Mouse (Mus musculus) layer of hippocampus, postnatal 36 days (tissue): ENCODE measurements at regions not wholly inside any gene's neighbourhood (a gene's known extent, or its start where the extent isn't known, plus 50 kb on each side); places are given as distances from the start of the nearest gene placed in this dataset.
A peak's percentile ranks its signal among the peaks of the same experiment; 100 is the strongest.

ENCODE experiments used
- DNase-seq, 2 experiments: peaks; one replicate each; pipeline ENCODE4 v3.0.0; 2022

- no peak for DNase-seq
These were observed 119.8 kb upstream of the Cblb start for GRCm38 (mm10) chr16:51911109-51911765.

- DNase-seq: peak in 1 of 2 experiments; percentile 11
These were observed 115.7 kb upstream of the Cblb start for GRCm38 (mm10) chr16:51915034-51915928.

- no peak for DNase-seq
These were observed 115.1 kb upstream of the Cblb start for GRCm38 (mm10) chr16:51915929-51916308.

GRCm38 (mm10) chr16:51916337-51916736 is 114.7 kb upstream of the Cblb start:
- no peak for DNase-seq

GRCm38 (mm10) chr16:51916820-51917219 is 114.2 kb upstream of the Cblb start:
- no peak for DNase-seq

GRCm38 (mm10) chr16:51917540-51917939 is 113.5 kb upstream of the Cblb start:
- no peak for DNase-seq

- no peak for DNase-seq
These were observed 110.0 kb upstream of the Cblb start for GRCm38 (mm10) chr16:51921025-51921424.

- no peak for DNase-seq
These were observed 108.4 kb upstream of the Cblb start for GRCm38 (mm10) chr16:51922589-51922988.

- no peak for DNase-seq
These were observed 105.4 kb upstream of the Cblb start for GRCm38 (mm10) chr16:51925639-51926038.

GRCm38 (mm10) chr16:51933122-51933521 is 97.9 kb upstream of the Cblb start:
- no peak for DNase-seq

- DNase-seq: no peak
These were observed 97.1 kb upstream of the Cblb start for GRCm38 (mm10) chr16:51933965-51934364.

- peak; percentile 73 to 81 for DNase-seq
These were observed 93.7 kb upstream of the Cblb start for GRCm38 (mm10) chr16:51937298-51937697.

GRCm38 (mm10) chr16:51939061-51939460 is 92.0 kb upstream of the Cblb start:
- DNase-seq: no peak

GRCm38 (mm10) chr16:51940574-51940973 is 90.5 kb upstream of the Cblb start:
- DNase-seq: no peak

- DNase-seq: no peak
These were observed 88.4 kb upstream of the Cblb start for GRCm38 (mm10) chr16:51942431-51943130.

- no peak for DNase-seq
These were observed 63.8 kb upstream of the Cblb start for GRCm38 (mm10) chr16:51967051-51967845.
